Mouse (Mus musculus) MN1 (cell line): ENCODE data around the gene Cep126.
A peak's percentile ranks its signal among the peaks of the same experiment; 100 is the strongest.

Source experiments
- DNase-seq: peaks from one replicate; pipeline ENCODE4 v3.0.0-alpha.2; 2016; ENCODE audit warnings: low spot score

Gene Cep126

GRCm38 (mm10) chr9:8134117-8134574, at the start of gene Cep126:
Gene Cep126, minus strand, starts transcription at chr9:8134294.
- no peak for DNase-seq

GRCm38 (mm10) chr9:8179554-8179953, 45.5 kb upstream of the Cep126 start:
- no peak for DNase-seq

- no peak for DNase-seq
These were observed 43.0 kb upstream of the Cep126 start for GRCm38 (mm10) chr9:8177099-8177498.

GRCm38 (mm10) chr9:8157011-8157410, 22.9 kb upstream of the Cep126 start:
- no peak for DNase-seq

GRCm38 (mm10) chr9:8139501-8139900, 5.4 kb upstream of the Cep126 start:
- DNase-seq = no peak

- DNase-seq = no peak
These were observed 443 bp downstream of the Cep126 start for GRCm38 (mm10) chr9:8133586-8134115.

- DNase-seq = no peak
These were observed 10.6 kb downstream of the Cep126 start for GRCm38 (mm10) chr9:8123495-8123894.

- no peak for DNase-seq
These were observed 19.6 kb downstream of the Cep126 start for GRCm38 (mm10) chr9:8114516-8114915.

GRCm38 (mm10) chr9:8103050-8103449, 31.0 kb downstream of the Cep126 start:
- no peak for DNase-seq

- no peak for DNase-seq
These were observed 33.1 kb downstream of the Cep126 start for GRCm38 (mm10) chr9:8100962-8101361.

- DNase-seq = no peak
These were observed 55.2 kb downstream of the Cep126 start for GRCm38 (mm10) chr9:8078882-8079281.

- no peak for DNase-seq
These were observed 59.7 kb downstream of the Cep126 start for GRCm38 (mm10) chr9:8074345-8074744.

- DNase-seq = no peak
These were observed 60.8 kb downstream of the Cep126 start for GRCm38 (mm10) chr9:8073203-8073755.

GRCm38 (mm10) chr9:8059636-8060035, 74.5 kb downstream of the Cep126 start:
- no peak for DNase-seq

- no peak for DNase-seq
These were observed 79.3 kb downstream of the Cep126 start for GRCm38 (mm10) chr9:8054831-8055230.

- no peak for DNase-seq
These were observed 91.1 kb downstream of the Cep126 start for GRCm38 (mm10) chr9:8043044-8043387.

GRCm38 (mm10) chr9:8042338-8043043, 91.6 kb downstream of the Cep126 start, which contains the start of gene Cfap300:
Gene Cfap300, minus strand, starts transcription at chr9:8042823.
- DNase-seq = peak; percentile 93

GRCm38 (mm10) chr9:8035546-8035945, 98.5 kb downstream of the Cep126 start:
- no peak for DNase-seq

GRCm38 (mm10) chr9:8035091-8035490, 99.0 kb downstream of the Cep126 start:
- DNase-seq = no peak

- DNase-seq = no peak
These were observed 100.0 kb downstream of the Cep126 start for GRCm38 (mm10) chr9:8034143-8034542.

- DNase-seq = no peak
These were observed 101.2 kb downstream of the Cep126 start for GRCm38 (mm10) chr9:8032847-8033246.
